Mouse (Mus musculus): ENCODE measurements around the gene Hdgfl3.

The Hdgfl3 gene

DNA sequence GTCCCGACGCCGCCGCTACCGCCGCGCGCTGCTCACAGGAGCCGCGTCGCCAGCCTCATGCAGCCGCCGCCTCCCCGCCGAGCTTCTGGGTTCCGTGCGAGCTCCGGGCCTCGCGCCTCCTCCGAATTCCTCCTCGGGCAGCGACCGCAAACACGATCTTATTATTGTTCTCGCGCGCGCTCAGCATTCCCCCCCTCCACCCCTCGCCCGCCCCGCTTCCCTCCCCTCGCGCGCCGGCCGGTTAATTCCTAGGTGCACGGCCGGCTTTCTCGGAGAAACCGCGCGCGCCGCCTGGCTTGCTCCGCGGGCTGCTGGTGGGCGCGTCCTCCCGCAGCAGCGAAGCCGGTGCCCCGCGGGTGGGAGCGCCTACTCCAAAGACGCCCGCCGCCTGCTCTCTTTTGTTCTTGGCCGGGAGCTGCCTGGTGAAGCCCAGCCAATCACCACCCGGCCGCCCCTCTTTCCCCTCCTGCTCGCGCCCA is at the start of gene Hdgfl3:
TSS of gene Hdgfl3 (minus strand) at position 207 of the 479 bp plus-strand sequence.
- DNase-seq (ENCODE audit: low spot score) = peak; percentile 77

DNA sequence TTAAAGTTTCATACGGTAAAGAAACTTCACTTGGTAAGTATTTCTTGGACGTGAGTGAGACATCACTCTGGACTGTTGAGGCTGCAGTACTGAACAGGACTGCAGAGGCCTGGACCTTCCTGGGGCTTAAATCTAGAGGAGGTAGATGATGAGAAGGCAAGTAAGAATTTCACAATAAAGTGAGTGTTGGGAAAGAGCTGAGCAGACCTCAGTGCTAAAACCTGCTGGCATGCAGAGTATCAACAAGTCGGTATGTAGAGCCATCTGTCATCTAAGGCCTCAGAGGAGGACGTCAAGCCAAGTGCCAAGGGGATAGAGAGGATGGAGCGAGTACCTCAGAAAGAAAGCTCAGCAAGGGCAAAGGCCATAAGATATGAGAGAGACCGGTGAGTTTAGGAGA is 49.4 kb upstream of the Hdgfl3 start:
- no peak for DNase-seq (ENCODE audit: low spot score)

DNA sequence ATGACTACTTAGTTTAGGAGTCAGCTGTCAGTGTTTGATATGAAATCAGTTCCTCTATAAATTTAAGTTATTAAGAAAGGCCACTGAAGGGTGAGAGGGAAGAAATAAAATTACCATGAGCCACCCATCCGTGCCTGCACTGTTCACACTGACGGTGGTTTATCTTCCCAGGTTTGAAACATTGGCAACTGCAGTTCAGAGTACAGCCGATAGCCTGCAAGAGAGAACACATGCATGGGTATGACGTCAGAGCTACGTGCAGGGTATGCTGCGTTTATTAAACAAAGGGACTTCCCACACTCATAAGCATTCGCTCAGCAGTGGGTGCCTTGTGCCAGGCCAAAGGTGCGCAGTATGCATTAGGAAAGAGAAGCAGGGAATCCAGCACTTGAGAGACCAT is 44.0 kb upstream of the Hdgfl3 start:
- DNase-seq (ENCODE audit: low spot score) = no peak

DNA sequence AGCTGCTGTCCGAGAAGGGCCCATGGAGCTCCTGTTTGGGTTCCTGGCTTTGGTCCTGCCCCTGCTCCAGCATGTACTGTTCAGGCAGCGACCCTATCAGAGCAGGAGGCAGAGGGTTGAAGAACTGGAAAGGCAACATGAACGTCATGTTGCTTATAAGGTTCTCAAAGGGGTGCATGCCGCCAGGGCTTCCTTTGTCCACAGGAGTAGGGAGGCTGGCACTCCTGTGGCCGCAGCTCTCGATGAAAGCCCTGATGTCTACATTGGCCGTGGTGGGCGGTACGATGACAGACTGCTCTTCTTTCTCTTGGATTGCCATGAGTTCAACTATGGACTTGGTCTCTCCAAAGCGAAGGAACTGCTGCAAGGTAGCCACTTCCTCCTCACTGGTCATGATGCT is 40.3 kb upstream of the Hdgfl3 start:
- no peak for DNase-seq (ENCODE audit: low spot score)

DNA sequence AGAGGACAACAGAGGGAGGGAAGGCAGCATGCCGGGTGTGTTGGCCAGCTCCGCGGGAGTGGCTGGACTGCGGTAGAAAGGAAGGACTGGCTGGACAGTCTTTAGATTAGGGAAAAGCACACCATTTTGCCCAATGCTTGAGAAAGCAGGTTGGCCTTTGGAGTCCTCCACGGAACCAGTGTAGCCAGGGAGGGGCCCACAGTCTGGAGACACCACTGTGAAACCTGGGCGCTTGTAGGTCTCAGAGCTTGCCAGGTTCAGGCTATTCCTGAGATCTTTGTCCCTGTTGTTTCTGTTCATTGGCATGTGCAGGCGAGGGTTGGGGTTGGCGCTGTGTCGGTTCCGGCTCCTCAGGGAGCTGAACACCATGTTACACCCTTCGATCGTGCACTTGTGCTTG is 39.7 kb upstream of the Hdgfl3 start:
- DNase-seq (ENCODE audit: low spot score) = no peak

DNA sequence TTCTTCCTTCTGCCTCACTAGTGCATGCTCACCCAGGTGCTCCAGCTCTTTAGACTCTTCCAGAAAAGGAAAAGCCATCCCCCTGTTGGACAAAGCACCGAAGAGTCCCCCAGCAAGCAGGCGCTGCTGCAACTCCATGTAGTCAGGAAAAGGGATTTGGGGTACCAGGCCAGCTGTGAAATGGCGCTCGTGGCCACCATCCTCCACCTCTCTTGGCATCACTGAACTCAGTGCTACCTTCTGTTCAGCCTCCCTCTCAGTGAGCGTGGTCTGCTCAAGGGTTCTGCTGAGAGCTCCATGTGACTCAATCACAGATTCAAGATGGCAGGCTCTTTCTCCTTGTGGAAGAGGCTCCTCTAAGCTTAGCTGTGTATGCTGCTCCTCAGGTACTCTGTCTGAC is 39.1 kb upstream of the Hdgfl3 start:
- no peak for DNase-seq (ENCODE audit: low spot score)

DNA sequence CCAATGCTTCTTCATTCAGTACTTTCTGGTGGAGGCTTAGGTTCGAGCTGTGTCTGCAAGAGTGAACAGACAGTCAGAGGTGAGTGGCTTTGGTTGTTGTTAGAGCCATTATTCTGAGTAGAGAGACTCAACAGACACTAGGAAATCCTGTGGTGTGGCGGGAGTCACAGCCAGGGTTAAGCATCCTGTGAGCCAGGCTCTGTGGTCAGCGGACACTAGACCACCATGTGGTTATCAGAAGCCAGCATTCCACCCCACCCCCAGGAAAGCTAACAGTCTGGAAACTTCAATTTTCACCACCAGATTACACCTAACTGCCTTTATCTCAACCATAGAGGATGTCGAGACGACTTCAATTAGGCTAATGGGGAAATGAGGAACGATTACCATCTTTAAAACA is 34.7 kb upstream of the Hdgfl3 start:
- DNase-seq (ENCODE audit: low spot score) = no peak

DNA sequence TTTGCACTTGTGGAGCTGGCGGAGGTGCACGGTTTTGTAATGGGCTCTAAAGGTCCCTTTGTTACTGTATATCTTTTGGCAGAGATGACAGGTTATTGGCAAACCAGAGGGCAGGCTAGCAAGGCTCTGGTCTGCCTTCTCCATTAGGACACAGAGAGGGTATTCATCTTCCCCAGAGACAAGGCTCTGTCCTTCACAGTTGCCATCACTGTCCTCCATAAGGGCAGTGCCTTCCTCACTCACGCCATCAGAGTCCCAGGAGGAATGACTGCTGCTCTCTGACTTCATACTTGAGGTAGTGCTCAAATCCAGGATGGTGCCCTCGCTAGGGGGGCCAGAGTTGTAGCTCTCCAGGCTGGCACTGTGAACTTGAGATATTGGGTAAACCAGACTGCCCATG is 34.2 kb upstream of the Hdgfl3 start:
- no peak for DNase-seq (ENCODE audit: low spot score)

DNA sequence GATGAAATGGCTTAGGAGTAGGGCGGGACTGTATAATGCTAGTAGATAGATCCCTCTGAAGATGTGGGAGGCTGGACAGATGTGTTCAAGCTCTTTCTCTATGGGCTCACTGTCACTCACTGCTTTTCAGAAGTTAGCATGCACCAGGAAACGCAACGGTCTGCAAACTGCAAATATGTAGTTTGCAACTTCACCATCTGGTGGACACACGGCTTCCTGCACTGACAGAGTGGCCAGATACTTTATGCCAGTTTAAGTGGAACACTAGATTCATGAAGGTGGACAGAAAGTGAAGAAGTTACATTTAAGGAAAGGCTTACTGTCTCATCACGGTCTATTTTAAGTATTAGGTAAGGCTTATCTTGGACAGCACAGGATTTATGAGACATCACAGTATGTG is 31.9 kb upstream of the Hdgfl3 start:
- no peak for DNase-seq (ENCODE audit: low spot score)

DNA sequence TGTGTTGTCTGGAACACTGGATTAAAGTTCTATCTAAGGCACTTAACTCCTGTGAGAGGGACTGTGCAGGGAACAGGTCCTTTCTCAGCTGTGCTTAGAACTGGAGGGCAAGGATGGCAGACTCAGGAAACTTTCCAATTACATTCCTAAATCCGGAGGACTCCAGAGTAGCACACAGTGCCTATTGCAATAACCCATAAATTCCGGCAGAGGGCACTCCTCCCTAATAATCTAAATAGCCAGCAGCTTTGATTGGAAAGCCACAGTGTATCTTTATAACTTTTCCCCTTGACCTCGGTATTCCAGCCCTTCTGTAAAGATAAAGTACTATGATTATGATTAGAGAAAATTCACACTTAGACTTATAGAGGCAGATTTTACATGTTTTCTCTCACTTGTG is 25.4 kb upstream of the Hdgfl3 start:
- DNase-seq (ENCODE audit: low spot score) = no peak

DNA sequence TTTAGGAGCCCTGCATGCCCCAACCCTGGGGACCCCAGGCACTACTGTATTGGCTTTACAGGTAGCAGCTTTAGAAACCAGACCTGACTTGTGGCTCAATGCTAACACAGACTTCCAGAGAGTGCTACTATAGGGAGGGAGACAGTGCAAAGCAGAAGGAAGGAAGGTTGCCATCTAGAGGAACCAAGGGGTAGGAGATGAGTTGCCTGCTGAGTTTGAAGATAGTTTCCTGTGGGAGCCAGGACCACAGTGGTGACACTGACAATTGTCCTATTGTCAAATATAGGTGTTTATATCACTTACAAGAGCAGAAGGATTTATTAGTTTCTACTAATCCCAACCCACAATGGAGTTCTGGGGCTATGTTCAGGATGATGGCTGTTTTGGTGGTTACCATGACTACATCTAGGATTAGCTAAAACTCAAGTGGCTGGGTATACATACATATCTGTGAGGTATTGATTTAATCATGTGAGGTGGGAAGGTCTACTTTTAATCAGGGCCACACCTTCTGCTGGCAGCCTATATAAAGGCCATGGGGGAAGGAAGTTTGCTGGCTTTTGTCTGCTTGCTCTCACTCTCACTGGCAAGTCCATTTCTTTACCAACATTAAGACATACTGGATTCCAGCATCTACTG is 20.1 kb upstream of the Hdgfl3 start:
- no peak for DNase-seq (ENCODE audit: low spot score)

DNA sequence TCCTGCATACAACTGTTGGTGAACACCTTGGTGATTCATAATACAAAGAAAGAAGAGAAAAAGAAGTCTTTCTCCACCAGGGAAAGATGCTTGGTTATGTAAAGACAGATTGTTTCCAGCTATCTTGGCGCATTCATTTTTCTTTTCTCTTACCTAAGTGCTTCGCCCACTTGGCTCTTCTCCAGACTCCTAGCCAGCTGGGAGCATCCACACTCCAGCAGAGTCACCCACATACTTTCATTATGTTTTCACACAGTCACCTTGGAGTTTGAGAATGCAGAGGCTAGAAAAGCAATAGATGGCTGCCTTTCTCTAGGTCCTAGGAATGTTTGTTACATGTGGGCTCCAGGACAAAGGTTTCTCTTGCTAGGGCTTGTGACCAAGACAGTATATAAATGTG is 16.2 kb upstream of the Hdgfl3 start:
- DNase-seq (ENCODE audit: low spot score) = no peak

DNA sequence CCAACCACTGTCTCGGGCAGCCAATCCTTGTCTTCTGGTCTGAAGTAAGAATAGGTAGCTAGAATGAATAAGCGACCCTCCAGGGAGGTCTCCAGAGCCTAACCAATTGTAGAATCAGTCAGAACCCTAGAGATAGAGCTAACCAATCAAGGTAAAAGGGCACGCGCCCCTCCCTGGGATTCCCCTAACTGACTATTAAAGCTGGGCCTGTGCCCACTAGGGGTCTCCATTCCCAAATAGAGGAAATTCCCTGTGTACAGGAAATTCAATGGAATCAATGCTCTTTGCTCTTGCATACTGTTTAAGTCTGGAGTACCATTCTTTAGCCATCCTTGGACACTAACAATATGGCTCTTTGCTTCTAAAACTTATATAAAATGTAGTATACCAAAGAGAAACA is 11.1 kb upstream of the Hdgfl3 start:
- no peak for DNase-seq (ENCODE audit: low spot score)

DNA sequence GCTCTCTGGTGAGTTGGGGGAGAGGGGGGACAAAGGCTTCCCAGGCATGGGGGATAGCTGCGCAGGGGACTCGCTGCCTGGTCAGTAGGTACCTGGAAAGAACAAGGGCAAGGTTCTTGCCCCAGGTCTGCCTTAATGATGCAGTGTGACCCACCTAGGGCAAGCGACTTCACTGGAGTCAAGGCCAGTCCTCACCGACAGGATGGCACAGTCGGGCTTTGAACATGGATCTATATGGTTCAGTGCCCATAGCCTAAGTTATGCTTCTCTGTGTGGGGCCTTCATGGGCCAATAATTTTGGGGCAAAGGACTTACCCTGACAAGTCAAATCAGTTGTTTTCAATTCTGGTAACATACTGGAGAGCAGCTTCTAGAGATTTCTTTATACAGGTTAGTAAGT is 533 bp upstream of the Hdgfl3 start:
- no peak for DNase-seq (ENCODE audit: low spot score)

DNA sequence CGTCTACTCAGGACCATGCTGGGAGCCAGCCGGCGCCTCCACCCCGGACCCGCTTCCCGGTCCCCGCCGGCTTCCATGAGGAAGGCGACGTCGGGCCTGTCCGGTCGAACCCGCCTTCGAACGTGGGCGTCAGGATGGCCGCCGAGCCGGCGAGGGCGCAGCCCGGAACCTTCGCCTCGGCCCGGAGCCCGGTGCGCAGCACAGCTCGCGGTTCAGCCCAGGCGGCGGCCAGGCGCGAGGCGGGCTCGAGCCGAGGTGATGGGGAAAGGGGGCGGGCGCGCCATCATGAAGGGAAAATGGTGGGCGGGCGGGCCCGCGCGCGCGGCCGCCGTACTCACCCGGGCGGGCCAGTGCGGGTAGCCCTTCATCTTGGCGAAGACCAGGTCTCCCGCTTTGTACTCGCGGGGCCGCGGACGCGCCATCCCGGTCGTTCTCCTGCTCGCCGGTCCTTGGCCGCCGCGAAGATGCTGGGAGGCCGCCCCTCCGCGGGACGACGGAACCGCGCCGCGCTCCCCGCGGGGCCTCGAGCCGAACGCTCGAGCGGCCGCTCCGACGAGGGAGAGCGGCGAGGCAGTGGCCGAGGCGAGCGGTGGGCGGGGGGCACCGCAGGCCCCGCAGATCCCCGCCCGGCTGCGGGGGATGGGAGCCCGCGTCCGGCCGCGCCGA is 539 bp downstream of the Hdgfl3 start:
- peak; percentile 34 for DNase-seq (ENCODE audit: low spot score)

DNA sequence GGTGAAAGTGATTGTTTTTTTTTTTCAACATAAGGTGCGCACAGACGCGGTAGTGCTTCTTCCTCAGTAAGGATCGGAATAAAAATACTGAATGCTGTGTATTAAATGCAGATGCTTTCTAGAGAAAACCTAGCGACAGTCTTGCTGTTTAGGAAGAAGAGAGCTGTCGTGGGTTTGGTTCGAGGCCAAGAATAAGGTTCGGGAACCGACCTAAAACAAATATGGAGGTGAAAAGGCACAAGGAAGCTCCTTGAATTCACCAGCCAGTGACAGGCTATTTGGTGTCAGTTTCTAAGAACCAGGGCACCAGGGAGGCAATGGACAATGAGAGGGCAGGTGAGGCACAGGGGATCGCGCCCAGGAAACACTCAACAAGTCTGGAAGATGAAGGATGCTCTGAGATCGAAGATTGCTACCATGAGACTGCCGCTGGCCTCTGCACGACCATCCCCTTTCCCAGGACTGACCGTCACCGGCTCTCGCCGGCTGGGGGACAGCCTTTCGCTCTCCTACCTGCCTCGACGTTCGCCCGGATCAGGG is 1.1 kb downstream of the Hdgfl3 start:
- no peak for DNase-seq (ENCODE audit: low spot score)

DNA sequence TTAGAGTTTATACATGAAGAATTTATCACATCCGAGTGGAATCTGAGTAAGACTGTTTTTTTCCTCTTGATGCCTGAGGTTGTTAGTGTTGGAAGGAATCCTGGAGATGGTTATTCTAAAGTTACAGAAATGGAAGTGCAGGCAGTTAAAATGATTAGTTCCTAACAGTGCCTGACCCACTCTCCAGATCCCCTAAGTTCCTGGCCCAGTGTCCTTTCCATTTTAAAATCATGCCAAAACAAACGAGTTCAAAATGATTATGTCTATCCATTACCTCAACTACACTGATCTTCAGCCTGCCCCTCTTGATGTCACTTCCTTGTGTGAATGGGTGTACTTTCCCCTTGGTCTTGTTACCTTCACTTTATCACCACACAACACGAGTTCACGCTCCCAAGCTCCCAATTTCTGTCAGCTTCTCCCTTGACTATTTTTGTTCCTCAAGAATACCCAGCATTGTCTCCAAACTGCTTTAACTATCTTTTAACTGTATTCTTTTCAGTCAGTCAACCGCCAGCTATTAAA is 1.7 kb downstream of the Hdgfl3 start:
- DNase-seq (ENCODE audit: low spot score) = no peak

DNA sequence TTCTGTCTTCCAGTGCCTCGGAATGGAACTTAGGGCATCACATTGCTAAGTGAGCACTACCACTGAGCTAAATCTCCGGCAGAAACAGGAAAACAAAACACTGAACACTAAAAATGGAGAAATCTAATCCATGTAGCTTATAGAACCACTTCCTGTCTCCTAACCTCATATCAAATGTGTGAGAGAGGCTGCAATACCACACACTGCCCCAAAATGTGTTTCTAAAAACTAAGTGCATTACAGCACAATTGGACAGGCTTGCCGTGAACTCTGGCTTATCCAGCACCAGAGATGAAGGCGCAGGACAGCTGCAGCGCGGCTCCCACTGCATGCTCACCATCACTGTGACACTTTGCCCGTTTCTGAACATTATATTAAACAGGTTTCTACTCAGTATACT is 5.3 kb downstream of the Hdgfl3 start:
- no peak for DNase-seq (ENCODE audit: low spot score)

DNA sequence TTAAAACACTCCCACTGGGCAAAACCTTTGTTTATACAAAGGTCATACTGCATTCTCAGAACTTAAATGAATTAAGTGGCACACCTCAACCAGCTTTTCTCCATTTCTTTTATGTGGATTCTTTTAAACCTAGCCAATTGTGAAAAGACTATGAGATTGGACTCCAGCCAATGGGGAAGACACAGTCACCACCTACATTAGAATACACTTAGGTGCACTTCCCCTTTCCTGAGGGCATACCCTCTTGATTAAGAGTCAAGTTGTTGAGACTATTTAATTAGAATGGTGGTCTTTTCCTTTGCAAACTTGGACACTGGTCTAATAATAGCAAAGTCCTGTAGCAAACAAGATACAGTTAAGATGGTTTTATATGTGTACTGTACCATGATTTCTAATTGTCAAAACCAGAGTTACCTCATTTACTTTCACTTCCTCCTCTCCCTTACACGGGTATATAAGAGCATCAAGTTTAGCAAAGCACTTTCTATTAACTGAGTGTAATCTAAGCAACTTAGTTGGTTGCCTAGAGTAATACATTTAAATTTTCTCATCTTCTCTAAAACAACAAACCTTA is 12.8 kb downstream of the Hdgfl3 start:
- DNase-seq (ENCODE audit: low spot score) = no peak

DNA sequence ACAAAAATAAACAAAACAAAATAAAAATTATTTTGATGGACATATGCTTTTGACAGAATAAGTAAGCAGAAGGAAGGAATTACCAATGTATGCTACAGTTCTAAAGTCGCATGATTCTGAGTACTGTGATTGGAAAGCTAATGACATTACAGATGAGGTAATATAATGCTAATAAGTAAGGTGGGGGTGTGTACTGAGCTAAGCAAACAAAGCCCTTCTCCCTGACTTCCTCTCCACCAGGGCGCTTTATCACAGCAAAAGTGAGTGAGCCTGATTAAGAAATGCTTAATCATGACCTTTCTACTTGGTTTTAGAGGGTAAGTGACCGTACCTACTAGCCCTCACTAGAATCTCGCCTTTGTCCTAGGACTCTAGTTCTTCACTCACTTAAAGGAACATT is 14.0 kb downstream of the Hdgfl3 start:
- DNase-seq (ENCODE audit: low spot score) = no peak

DNA sequence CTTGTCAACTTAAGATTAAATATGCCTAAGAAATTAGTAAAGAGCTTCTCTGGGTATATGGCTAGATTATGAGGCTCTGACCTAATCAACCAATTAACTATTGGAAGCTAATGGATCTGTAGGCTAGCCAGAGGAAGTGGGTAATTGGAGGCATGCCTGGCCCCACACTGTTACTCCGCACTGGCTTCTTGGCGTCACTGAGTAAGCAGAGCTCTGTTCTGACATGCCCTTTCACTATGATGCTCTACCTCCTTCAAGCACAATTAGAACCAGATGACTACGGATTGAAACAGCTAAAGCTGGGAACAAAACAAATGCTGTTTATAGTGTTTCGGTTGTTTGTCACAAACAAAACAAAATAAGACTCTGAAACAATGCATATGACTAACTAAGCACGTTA is 16.0 kb downstream of the Hdgfl3 start:
- DNase-seq (ENCODE audit: low spot score) = no peak

DNA sequence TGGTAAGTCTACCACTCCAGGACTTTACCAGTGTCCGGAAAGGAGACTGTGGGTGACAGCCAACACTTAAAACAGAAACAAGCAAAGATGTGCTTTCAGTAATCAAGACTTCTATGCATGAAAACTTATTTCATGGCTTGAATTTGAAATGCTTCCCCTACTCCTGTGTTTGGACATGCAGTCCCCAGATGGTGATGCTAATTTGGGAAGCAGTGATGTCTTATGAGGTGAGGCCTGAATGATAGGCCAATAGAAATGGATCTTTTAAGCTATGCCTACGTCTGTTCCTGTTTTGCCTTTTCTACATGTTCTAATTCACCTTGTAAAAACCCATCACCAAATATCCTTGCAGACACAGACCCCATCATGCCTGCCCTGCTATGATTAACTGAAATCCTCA is 29.3 kb downstream of the Hdgfl3 start:
- DNase-seq (ENCODE audit: low spot score) = no peak

DNA sequence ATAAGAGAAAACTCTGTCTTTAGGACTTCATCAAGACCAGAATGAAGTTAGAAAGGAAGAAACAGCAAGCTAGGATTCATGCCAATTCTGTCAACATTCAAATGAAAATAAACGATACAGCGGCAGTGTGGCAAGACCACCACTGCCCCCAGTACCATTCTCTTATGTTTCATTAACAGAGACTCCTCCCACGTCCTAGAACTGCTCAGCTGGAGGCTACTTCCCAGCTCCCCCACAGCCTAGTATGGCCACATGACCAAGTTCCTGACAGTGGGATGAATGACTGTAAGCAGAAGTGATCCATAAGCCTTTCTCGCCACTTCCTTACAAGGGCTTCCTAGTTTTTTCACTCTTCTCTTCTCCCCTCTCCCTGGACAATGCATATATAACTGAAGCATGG is 30.2 kb downstream of the Hdgfl3 start:
- no peak for DNase-seq (ENCODE audit: low spot score)

All from ovary, adult 18-20 months (tissue).